ENCODE assay signal across 10 mouse cellular contexts in the genomic region with DNA sequence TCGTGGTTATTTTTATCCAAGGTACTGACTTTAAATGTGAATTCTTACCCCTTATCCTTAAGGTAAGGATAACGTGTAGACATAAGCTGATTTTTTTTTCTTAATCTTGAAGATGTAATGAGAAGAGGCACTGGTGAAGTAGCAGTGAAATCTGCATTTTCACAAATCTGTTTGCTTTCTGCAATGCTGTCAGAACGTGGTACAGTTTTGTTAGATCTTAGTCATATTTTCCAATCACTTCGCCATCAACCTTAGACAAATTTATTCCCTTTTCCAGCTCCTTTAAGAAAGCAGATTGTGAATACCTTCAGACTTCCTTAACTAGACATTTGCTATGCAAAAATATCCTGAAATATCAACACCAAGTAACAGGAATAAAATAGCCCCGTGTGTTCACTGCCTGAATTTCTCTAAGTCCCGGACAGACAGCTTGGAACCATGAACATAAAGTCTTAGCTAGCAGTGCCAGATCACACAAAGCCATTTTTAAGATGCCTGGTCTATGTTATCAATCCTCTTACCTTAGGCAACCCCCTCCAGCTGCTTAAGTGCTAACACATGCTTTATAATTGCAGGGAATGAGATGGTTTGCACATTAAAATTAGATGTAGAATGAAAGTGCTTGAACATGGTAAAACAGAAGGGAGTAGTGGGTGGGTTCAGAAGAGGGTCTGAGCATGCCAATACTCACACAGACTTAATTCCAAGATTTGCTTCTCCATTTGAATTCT.
A peak's percentile ranks its signal among the peaks of the same experiment; 100 is the strongest.
DNase-seq lines count a peak whose midpoint lies in the region; ATAC-seq lines count a peak whose summit lies in the region.
"Had no signal": no experiment of that assay in that cellular context is flagged by ENCODE, and none has a peak within 500 bp of the region (broad histone marks: within the 10 kb centered on the region; RNA-seq: fewer than 3 reads in every experiment).

No protein-coding gene starts in this region.

- H3K9ac ChIP-seq in kidney, embryonic 16.5 days (replicated peaks; ENCODE audit: low read length): no peak overlapping the region
- no peak overlapping the region for H3K9ac ChIP-seq in embryonic facial prominence, embryonic 11.5 days (replicated peaks; ENCODE audit: low read length)
- H3K9ac ChIP-seq: liver, embryonic 12.5 days had no signal

- 0 out of 2 replicates have a peak overlapping the region, but pooled peaks have one; percentile 20 for H3K27ac ChIP-seq in kidney, embryonic 16.5 days (ENCODE audit: low read length)
- peak overlapping the region; percentile 56; the same call in 1 of the 2 replicates for H3K27ac ChIP-seq in embryonic facial prominence, embryonic 11.5 days (replicated peaks; ENCODE audit: low read depth, low read length)
- H3K27ac ChIP-seq: liver, embryonic 12.5 days had no signal

- WGBS in kidney, embryonic 16.5 days: 61% methylated on average over 6 of the region's 6 CpGs
- WGBS in embryonic facial prominence, embryonic 11.5 days: 58% methylated on average over 6 of the region's 6 CpGs

- ATAC-seq in kidney, embryonic 16.5 days (ENCODE audit: low FRiP score, low TSS enrichment): no peak
- peak; percentile 60 for ATAC-seq in embryonic facial prominence, embryonic 11.5 days (replicated peaks; ENCODE audit: insufficient number of reproducible peaks, low FRiP score, low TSS enrichment, low read depth)
- ATAC-seq: liver, embryonic 12.5 days had no signal

- peaks cover 4% of the 10 kb centered on the region; the same call in 1 of the 2 replicates for H3K36me3 ChIP-seq in kidney, embryonic 16.5 days (ENCODE audit: insufficient read depth, low read length)
- no peaks in the 10 kb centered on the region for H3K36me3 ChIP-seq in embryonic facial prominence, embryonic 11.5 days (replicated peaks; ENCODE audit: control insufficient read depth, insufficient read depth, low read depth, low read length)
- H3K36me3 ChIP-seq: liver, embryonic 12.5 days had no signal

- H3K9me3 ChIP-seq in kidney, embryonic 16.5 days (ENCODE audit: low read length): no peaks in the 10 kb centered on the region
- H3K9me3 ChIP-seq in embryonic facial prominence, embryonic 11.5 days (replicated peaks; ENCODE audit: control insufficient read depth, low read length): no peaks in the 10 kb centered on the region
- H3K9me3 ChIP-seq: liver, embryonic 12.5 days had no signal

- intact Hi-C loops in left cerebral cortex, postnatal 14 days (cut with DNase I): loop anchor here (5.0 to 10.0 kb wide), 2 partner anchors 70 to 638 kb away; no protein-coding TSS in a partner anchor

- DNase-seq in kidney, postnatal 14 days: no peak
- peak; percentile 17 for DNase-seq in MN1 (ENCODE audit: low spot score)
- DNase-seq in embryonic facial prominence, embryonic 11.5 days (ENCODE audit: low spot score): peak; percentile 65
- DNase-seq in left cerebral cortex, postnatal 14 days (ENCODE audit: low spot score in 2 of 2): peak; percentile 29 to 61
- no peak for DNase-seq in gastrocnemius, adult 18-20 months (ENCODE audit: low spot score)
- no peak for DNase-seq in spleen, adult 18-20 months
- DNase-seq in thymus, postnatal 0 days (ENCODE audit: low spot score): no peak
- DNase-seq: cerebellum, adult 9-10 months had no signal

- no peaks in the 10 kb centered on the region for H3K4me1 ChIP-seq in kidney, embryonic 16.5 days (ENCODE audit: insufficient read depth, low read length)
- no peaks in the 10 kb centered on the region; the same call in 1 of the 2 replicates for H3K4me1 ChIP-seq in embryonic facial prominence, embryonic 11.5 days (ENCODE audit: control insufficient read depth, insufficient read depth, low read length)
- H3K4me1 ChIP-seq: liver, embryonic 12.5 days had no signal

- no peaks in the 10 kb centered on the region for H3K27me3 ChIP-seq in kidney, embryonic 16.5 days (ENCODE audit: insufficient read depth, low read length)
- no peaks in the 10 kb centered on the region for H3K27me3 ChIP-seq in embryonic facial prominence, embryonic 11.5 days (ENCODE audit: control insufficient read depth, insufficient read depth, low read length)
- H3K27me3 ChIP-seq: liver, embryonic 12.5 days had no signal

- H3K4me2 ChIP-seq in kidney, embryonic 16.5 days (replicated peaks; ENCODE audit: low read depth, low read length): no peak overlapping the region
- H3K4me2 ChIP-seq in embryonic facial prominence, embryonic 11.5 days (ENCODE audit: low read depth, low read length): no peak overlapping the region
- H3K4me2 ChIP-seq: liver, embryonic 12.5 days had no signal

- H3K4me3 ChIP-seq in kidney, embryonic 16.5 days (ENCODE audit: low read length): no peak overlapping the region
- no peak overlapping the region for H3K4me3 ChIP-seq in embryonic facial prominence, embryonic 11.5 days (ENCODE audit: low read depth, low read length)
- H3K4me3 ChIP-seq: liver, embryonic 12.5 days had no signal

Comparison
In these comparisons a context has a peak if more than half of its experiments do, and no peak if none do; other contexts are left out.
1. DNase-seq: peak in MN1 (single experiment), embryonic facial prominence, embryonic 11.5 days (single experiment) and left cerebral cortex, postnatal 14 days (2 of 2); none in kidney, postnatal 14 days (single experiment), gastrocnemius, adult 18-20 months (single experiment), spleen, adult 18-20 months (0 of 2) and thymus, postnatal 0 days (single experiment).